Mouse (Mus musculus): Measurements from ENCODE around the gene S100a14. TPM values are rescaled to one million over a fixed set of nuclear protein-coding genes. Genes with fewer than 3 reads are reported as not detected.

Gene S100a14
- total and polyA plus RNA-seq, 3 experiments = not detected

Other genes starting within 250 kb of the S100a14 start
- 9.1 and 12.3 TPM in 2 replicates for gene Gatad2b, start 233.7 kb upstream of the S100a14 start, total RNA-seq (2012; rRNA removed)
- gene Gatad2b, start 233.7 kb upstream of the S100a14 start, polyA plus RNA-seq (2012; ENCODE audit: insufficient read depth in 1 of 2, insufficient read length in 2 of 2, low read depth in 1 of 2, low replicate concordance in 2 of 2, missing spikeins in 1 of 2) = 10 to 100 TPM in 1 of 2 experiments, not detected in 1; 37.6 TPM
- gene Slc27a3, start 136.9 kb upstream of the S100a14 start, total RNA-seq (2012; rRNA removed) = 1.4 and 1.9 TPM in 2 replicates
- gene Slc27a3, start 136.9 kb upstream of the S100a14 start, polyA plus RNA-seq (2012; ENCODE audit: insufficient read depth in 1 of 2, insufficient read length in 2 of 2, low read depth in 1 of 2, low replicate concordance in 2 of 2, missing spikeins in 1 of 2) = 1 to 10 TPM in 1 of 2 experiments, not detected in 1; 2.8 TPM
- 55.9 and 58.5 TPM in 2 replicates for gene Ints3, start 93.2 kb upstream of the S100a14 start, total RNA-seq (2012; rRNA removed)
- gene Ints3, start 93.2 kb upstream of the S100a14 start, polyA plus RNA-seq (2012; ENCODE audit: insufficient read depth in 1 of 2, insufficient read length in 2 of 2, low read depth in 1 of 2, low replicate concordance in 2 of 2, missing spikeins in 1 of 2) = 100 to 1,000 TPM; 101 to 115 TPM
- not detected in 2 replicates for gene Npr1, start 61.0 kb upstream of the S100a14 start, total RNA-seq (2012; rRNA removed)
- under 1 TPM in 1 of 2 experiments, not detected in 1; 0.11 TPM for gene Npr1, start 61.0 kb upstream of the S100a14 start, polyA plus RNA-seq (2012; ENCODE audit: insufficient read depth in 1 of 2, insufficient read length in 2 of 2, low read depth in 1 of 2, low replicate concordance in 2 of 2, missing spikeins in 1 of 2)
- 162 and 175 TPM in 2 replicates for gene Ilf2, start 50.7 kb upstream of the S100a14 start, total RNA-seq (2012; rRNA removed)
- gene Ilf2, start 50.7 kb upstream of the S100a14 start, polyA plus RNA-seq (2012; ENCODE audit: insufficient read depth in 1 of 2, insufficient read length in 2 of 2, low read depth in 1 of 2, low replicate concordance in 2 of 2, missing spikeins in 1 of 2) = 100 to 1,000 TPM; 107 to 223 TPM
- 24.5 and 25.2 TPM in 2 replicates for gene Snapin, start 35.8 kb upstream of the S100a14 start, total RNA-seq (2012; rRNA removed)
- 10 to 100 TPM in 1 of 2 experiments, not detected in 1; 46.8 TPM for gene Snapin, start 35.8 kb upstream of the S100a14 start, polyA plus RNA-seq (2012; ENCODE audit: insufficient read depth in 1 of 2, insufficient read length in 2 of 2, low read depth in 1 of 2, low replicate concordance in 2 of 2, missing spikeins in 1 of 2)
- 201 and 202 TPM in 2 replicates for gene Chtop, start 17.4 kb upstream of the S100a14 start, total RNA-seq (2012; rRNA removed)
- gene Chtop, start 17.4 kb upstream of the S100a14 start, polyA plus RNA-seq (2012; ENCODE audit: insufficient read depth in 1 of 2, insufficient read length in 2 of 2, low read depth in 1 of 2, low replicate concordance in 2 of 2, missing spikeins in 1 of 2) = 100 to 1,000 TPM in 1 of 2 experiments, not detected in 1; 320 TPM
- gene S100a1, start 12.5 kb upstream of the S100a14 start, total RNA-seq (2012; rRNA removed) = 8.7 and 14.4 TPM in 2 replicates
- 10 to 100 TPM in 1 of 2 experiments, not detected in 1; 22.2 TPM for gene S100a1, start 12.5 kb upstream of the S100a14 start, polyA plus RNA-seq (2012; ENCODE audit: insufficient read depth in 1 of 2, insufficient read length in 2 of 2, low read depth in 1 of 2, low replicate concordance in 2 of 2, missing spikeins in 1 of 2)
- gene S100a13, start 12.4 kb upstream of the S100a14 start, total RNA-seq (2012; rRNA removed) = 26.1 and 29.9 TPM in 2 replicates
- gene S100a13, start 12.4 kb upstream of the S100a14 start, polyA plus RNA-seq (2012; ENCODE audit: insufficient read depth in 1 of 2, insufficient read length in 2 of 2, low read depth in 1 of 2, low replicate concordance in 2 of 2, missing spikeins in 1 of 2) = 10 to 100 TPM in 1 of 2 experiments, not detected in 1; 22.0 TPM
- not detected in 2 replicates for gene S100a16, start 10.4 kb downstream of the S100a14 start, total RNA-seq (2012; rRNA removed)
- gene S100a16, start 10.4 kb downstream of the S100a14 start, polyA plus RNA-seq (2012; ENCODE audit: insufficient read depth in 1 of 2, insufficient read length in 2 of 2, low read depth in 1 of 2, low replicate concordance in 2 of 2, missing spikeins in 1 of 2) = not detected
- gene S100a3, start 33.7 kb downstream of the S100a14 start, total RNA-seq (2012; rRNA removed) = 0.04 TPM in 1 of 2 replicates, not detected in the other
- under 1 TPM in 1 of 2 experiments, not detected in 1; 0.03 TPM for gene S100a3, start 33.7 kb downstream of the S100a14 start, polyA plus RNA-seq (2012; ENCODE audit: insufficient read depth in 1 of 2, insufficient read length in 2 of 2, low read depth in 1 of 2, low replicate concordance in 2 of 2, missing spikeins in 1 of 2)
- not detected in 2 replicates for gene S100a2, start 63.4 kb downstream of the S100a14 start, total RNA-seq (2012; rRNA removed)
- not detected for gene S100a2, start 63.4 kb downstream of the S100a14 start, polyA plus RNA-seq (2012; ENCODE audit: insufficient read depth in 1 of 2, insufficient read length in 2 of 2, low read depth in 1 of 2, low replicate concordance in 2 of 2, missing spikeins in 1 of 2)
- not detected in 2 replicates for gene Gm42674, start 75.0 kb downstream of the S100a14 start, total RNA-seq (2012; rRNA removed)
- gene Gm42674, start 75.0 kb downstream of the S100a14 start, polyA plus RNA-seq (2012; ENCODE audit: insufficient read depth in 1 of 2, insufficient read length in 2 of 2, low read depth in 1 of 2, low replicate concordance in 2 of 2, missing spikeins in 1 of 2) = not detected
- gene S100a4, start 76.9 kb downstream of the S100a14 start, total RNA-seq (2012; rRNA removed) = 0.73 and 0.82 TPM in 2 replicates
- 1 to 10 TPM in 1 of 2 experiments, not detected in 1; 2.3 TPM for gene S100a4, start 76.9 kb downstream of the S100a14 start, polyA plus RNA-seq (2012; ENCODE audit: insufficient read depth in 1 of 2, insufficient read length in 2 of 2, low read depth in 1 of 2, low replicate concordance in 2 of 2, missing spikeins in 1 of 2)
- not detected in 2 replicates for gene S100a5, start 81.7 kb downstream of the S100a14 start, total RNA-seq (2012; rRNA removed)
- gene S100a5, start 81.7 kb downstream of the S100a14 start, polyA plus RNA-seq (2012; ENCODE audit: insufficient read depth in 1 of 2, insufficient read length in 2 of 2, low read depth in 1 of 2, low replicate concordance in 2 of 2, missing spikeins in 1 of 2) = not detected
- 0.85 and 2.1 TPM in 2 replicates for gene S100a6, start 86.0 kb downstream of the S100a14 start, total RNA-seq (2012; rRNA removed)
- 1 to 10 TPM in 1 of 2 experiments, not detected in 1; 4.7 TPM for gene S100a6, start 86.0 kb downstream of the S100a14 start, polyA plus RNA-seq (2012; ENCODE audit: insufficient read depth in 1 of 2, insufficient read length in 2 of 2, low read depth in 1 of 2, low replicate concordance in 2 of 2, missing spikeins in 1 of 2)
- gene S100a7a, start 127.2 kb downstream of the S100a14 start, total RNA-seq (2012; rRNA removed) = not detected in 2 replicates
- not detected for gene S100a7a, start 127.2 kb downstream of the S100a14 start, polyA plus RNA-seq (2012; ENCODE audit: insufficient read depth in 1 of 2, insufficient read length in 2 of 2, low read depth in 1 of 2, low replicate concordance in 2 of 2, missing spikeins in 1 of 2)
- not detected in 2 replicates for gene S100a8, start 142.1 kb downstream of the S100a14 start, total RNA-seq (2012; rRNA removed)
- gene S100a8, start 142.1 kb downstream of the S100a14 start, polyA plus RNA-seq (2012; ENCODE audit: insufficient read depth in 1 of 2, insufficient read length in 2 of 2, low read depth in 1 of 2, low replicate concordance in 2 of 2, missing spikeins in 1 of 2) = not detected
- gene S100a9, start 168.9 kb downstream of the S100a14 start, total RNA-seq (2012; rRNA removed) = not detected in 2 replicates
- not detected for gene S100a9, start 168.9 kb downstream of the S100a14 start, polyA plus RNA-seq (2012; ENCODE audit: insufficient read depth in 1 of 2, insufficient read length in 2 of 2, low read depth in 1 of 2, low replicate concordance in 2 of 2, missing spikeins in 1 of 2)
- gene Pglyrp4, start 200.1 kb downstream of the S100a14 start, total RNA-seq (2012; rRNA removed) = not detected in 2 replicates
- gene Pglyrp4, start 200.1 kb downstream of the S100a14 start, polyA plus RNA-seq (2012; ENCODE audit: insufficient read depth in 1 of 2, insufficient read length in 2 of 2, low read depth in 1 of 2, low replicate concordance in 2 of 2, missing spikeins in 1 of 2) = not detected